Mouse (Mus musculus): ENCODE data around the gene Rsrc1. TPM values are rescaled to one million over a fixed set of nuclear protein-coding genes. Genes with fewer than 3 reads are reported as not detected.

Gene Rsrc1
- polyA plus RNA-seq, 3 experiments from 2014 or later = 43.1 to 52.8 (median 44.0) TPM

GRCm38 (mm10) chr3:67373872-67374271, 392.7 kb downstream of the Rsrc1 start, which contains the start of gene Mlf1:
Gene Mlf1, plus strand, starts transcription at chr3:67374097.
- peak; percentile 97 for ATAC-seq

- no peak for ATAC-seq
These were observed 393.2 kb downstream of the Rsrc1 start for GRCm38 (mm10) chr3:67374360-67374778.

DNA sequence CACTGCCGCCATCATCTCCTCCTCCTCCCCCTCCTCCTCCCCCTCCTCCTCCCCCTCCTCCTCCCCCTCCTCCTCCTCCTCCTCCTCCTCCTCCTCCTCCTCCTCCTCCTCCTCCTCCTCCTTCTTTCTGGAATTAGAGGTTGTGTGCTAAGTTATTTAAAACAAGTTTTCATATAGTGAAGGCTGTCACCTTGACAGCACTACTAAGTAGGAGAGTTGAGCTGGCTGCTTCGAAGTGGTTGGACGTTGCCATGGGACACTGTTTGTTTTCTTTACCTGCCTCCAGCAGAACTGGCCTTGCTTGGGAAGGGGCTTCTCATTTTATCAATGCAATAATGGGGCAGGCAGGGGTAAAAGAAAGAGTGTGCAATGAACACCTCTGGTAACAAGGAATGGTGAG, 393.9 kb downstream of the Rsrc1 start, which contains the start of gene Gm17402:
Gene Gm17402, minus strand, starts transcription at position 101 of the 400 bp plus-strand sequence.
- ATAC-seq = no peak

GRCm38 (mm10) chr3:67378215-67378614, 397.0 kb downstream of the Rsrc1 start:
- ATAC-seq = no peak

Other genes with a start within 250 kb of the Rsrc1 start
- gene Shox2, start 381 bp downstream of the Rsrc1 start, polyA plus RNA-seq (2017; shearing (Covaris generic)) = not detected